Mouse (Mus musculus) ES-E14 (cell line): Measurements from ENCODE around the gene Fndc7.

ENCODE experiments used
- CHD2 ChIP-seq: IDR thresholded peaks from 2 replicates; pipeline ENCODE4 v1.6.1; 2014; ENCODE audit warnings: mild to moderate bottlenecking, low read depth, low read length, inconsistent platforms
- HCFC1 ChIP-seq: IDR thresholded peaks from 2 replicates; pipeline ENCODE4 v1.6.1; 2012; ENCODE audit warnings: low read length, inconsistent platforms, borderline replicate concordance; ENCODE audit not compliant: insufficient read depth
- MAFK ChIP-seq: IDR thresholded peaks from 2 replicates; pipeline ENCODE4 v1.6.1; 2014; ENCODE audit warnings: mild to moderate bottlenecking, low read depth, low read length, inconsistent platforms; ENCODE audit not compliant: insufficient read depth
- ZC3H11A ChIP-seq: IDR thresholded peaks from 2 replicates; pipeline ENCODE4 v1.6.1; 2012; ENCODE audit warnings: low read depth, mild to moderate bottlenecking, inconsistent platforms, low read length, borderline replicate concordance
- ZNF384 ChIP-seq: IDR thresholded peaks from 2 replicates; pipeline ENCODE4 v1.6.1; 2012; ENCODE audit warnings: low read depth, low read length, inconsistent platforms

GRCm38 (mm10) chr3:108880544-108881507 is 9.0 kb downstream of the Fndc7 start:
- no peak for TF ChIP-seq HCFC1
- no peak for TF ChIP-seq CHD2
- no peak for TF ChIP-seq ZNF384
- no peak for TF ChIP-seq ZC3H11A
- no peak for TF ChIP-seq MAFK
